Mouse (Mus musculus): ENCODE results near the gene Fermt1.

Fermt1 gene

DNA sequence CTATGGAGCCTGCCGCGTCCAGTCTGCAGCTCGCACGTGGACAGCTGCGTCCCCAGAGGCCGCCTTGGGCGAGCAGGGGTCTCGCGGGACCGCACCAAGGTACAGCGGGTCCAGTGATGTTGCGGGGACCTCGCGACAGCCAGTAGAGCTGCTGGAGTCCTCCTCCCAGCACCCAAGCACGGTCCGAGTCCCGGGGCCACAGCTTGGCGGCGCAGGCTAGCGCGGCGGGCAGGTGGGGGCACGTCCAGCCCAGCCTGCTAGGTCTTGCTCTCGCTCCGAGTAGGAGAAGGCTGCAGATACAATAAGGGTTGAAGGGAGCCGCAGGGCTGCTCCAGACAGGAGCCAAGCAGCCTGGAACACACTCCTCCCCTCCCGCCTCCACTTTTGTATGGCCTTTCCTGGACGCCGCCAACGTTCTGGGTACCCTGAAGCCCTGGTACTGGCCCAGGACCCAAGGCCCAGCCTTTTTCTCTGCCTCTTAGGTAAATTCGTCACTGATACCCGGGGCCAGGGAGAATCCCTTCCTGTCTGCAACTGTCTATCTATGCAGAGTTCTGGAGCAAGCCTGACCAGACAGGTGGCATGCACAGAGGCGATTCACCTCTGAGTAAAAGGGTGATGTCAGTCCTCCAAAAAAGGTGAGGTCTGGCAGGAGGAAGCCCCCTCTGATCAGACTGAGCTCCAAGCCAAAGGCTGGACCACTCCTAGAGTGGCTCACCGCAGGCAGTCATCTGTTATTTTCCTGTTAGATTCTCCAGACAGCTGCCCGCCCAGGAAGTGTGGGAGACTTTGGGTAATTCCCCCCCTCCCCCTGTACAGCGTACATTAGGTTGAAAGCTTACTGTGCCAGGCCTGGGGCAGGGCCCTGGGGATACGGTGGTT is at the start of gene Fermt1:
Fermt1 (minus strand) TSS at position 581 of the 882 bp plus-strand sequence.
- peak; percentile 54 to 77 for DNase-seq

DNA sequence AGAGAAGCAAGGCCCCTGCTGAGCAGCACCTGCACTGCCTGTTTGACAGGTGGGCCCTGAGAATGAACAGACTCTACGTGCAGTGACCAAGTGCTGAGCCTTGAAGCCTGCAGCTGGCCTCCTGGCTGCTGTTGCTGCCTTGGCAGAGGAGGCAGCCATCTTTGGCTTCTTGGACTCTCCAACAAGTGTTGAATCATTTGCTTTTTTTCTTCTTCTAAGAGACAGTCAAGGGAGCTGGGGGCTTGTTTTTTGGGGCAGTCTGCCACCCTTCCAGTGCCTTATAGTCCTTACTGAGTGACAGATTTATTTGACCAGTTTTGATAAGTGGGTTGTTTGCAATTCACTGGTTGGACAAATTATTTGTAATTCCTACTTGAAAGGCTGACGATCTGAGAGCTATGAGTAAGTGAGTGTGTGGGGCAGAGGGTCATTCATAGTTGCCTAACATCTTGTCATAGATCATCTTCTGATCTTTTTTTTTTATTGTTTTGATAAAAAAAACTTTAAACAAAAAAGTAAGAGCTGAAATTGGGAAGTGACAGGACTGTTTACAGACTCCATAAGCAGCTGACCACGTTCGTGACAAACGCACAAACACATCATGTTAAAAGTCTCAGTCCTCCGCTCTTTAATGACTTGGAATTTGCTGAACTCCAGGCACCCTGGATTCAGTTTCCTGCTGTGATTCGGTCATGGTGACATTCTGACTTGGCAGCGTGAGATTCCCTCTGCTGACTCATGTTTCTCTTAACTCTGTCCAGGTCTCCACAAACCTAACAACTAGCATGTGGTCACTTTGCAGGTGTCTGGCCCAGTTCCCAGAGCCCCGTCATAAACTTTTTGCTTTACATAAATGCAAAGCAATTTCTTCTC is 47.2 kb upstream of the Fermt1 start:
- peak; percentile 29 to 48 for DNase-seq

DNA sequence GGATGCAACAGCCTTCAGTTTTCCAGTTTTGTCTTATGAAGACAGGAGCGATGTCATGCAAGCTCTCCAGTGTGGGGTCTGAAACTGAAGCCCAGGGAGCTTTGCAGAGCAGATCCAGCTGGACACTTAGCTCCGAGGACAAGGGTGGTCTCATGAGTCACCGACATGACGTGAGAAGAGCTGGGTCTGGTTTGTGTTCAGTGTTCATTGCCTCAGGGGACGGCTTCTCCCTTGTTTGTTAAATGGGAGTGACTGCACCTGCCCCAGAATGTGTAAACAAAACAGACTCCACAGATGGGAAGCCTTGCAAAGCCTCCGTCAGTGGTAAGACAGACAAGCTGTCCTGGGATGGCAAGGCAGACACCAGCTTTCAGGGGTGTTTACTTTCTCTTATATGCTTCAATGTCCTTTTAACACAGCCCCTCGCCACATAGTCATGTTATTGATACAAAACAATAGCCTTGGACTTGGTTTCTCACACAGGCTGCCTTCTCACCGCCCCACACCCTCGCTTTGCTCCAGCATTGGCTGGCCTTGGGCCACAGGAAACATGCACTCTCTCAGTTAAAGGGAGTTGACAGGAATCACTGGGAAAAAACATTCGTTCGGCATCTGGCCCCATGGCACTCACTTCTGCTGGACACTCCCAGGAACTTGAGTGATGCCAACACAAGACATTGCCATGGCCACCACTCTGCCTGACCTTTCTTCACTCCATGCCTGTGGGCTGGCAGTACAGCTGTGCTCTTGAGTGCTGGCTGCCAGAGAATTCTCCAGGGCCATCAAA is 44.3 kb upstream of the Fermt1 start:
- peak; percentile 5 to 19 for DNase-seq

DNA sequence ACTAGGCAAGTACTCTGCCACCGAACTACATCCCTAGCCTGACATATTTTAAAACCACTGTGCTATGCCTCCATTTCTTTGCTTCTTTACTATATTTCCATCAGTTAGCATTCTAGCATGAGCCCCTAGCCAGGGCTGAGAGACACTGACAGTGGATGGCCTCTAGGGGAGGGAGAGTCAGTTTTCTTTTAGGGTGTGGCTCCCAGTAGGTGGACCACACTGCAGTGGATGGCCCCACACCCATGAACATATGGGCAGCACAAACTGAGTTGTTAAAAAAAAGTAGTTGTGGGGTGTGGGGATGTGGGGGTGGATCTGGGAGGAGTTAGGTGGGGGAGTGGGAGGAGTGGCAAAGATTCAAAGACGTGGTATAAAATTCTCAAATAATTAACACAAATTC is 27.6 kb upstream of the Fermt1 start:
- no peak for DNase-seq

DNA sequence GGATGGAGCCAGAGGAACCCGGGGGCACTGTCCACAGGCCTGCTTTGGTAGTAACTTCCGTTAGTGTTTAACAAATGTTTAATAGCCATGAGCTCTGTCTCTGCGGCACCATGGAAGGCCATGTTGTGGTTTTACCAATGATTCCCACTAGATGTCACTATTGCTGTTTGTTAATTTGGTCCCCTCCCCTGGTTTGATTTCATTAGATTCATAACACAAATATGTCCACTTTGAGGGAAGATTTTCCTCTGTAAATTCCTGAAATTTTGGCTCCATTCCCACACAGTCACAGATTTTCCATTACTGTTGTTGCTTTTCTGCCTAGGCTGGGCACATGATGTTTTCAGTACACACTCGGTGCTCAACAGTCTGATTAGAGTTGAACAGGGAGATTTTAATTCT is 25.1 kb upstream of the Fermt1 start:
- DNase-seq = peak in 1 of 2 experiments; percentile 31

DNA sequence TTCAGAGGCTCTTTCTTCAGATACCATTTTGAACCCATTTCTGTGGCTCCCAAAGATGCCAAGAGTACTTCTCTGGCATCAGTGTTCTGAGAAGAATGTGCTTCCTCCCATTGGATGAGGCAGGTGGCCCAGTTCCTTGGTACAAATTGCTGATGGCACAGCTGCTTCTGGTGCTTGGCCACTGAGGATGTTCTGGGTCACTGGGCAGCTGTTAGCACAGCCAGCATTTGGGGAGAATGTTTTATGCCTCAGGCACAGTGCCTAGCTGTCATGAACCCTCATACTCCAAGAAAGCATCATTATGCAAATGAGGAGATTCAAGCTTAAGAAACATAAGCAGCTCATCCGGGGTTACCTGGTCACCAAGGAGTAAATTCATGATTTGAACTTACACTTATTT is 12.1 kb upstream of the Fermt1 start:
- no peak for DNase-seq

DNA sequence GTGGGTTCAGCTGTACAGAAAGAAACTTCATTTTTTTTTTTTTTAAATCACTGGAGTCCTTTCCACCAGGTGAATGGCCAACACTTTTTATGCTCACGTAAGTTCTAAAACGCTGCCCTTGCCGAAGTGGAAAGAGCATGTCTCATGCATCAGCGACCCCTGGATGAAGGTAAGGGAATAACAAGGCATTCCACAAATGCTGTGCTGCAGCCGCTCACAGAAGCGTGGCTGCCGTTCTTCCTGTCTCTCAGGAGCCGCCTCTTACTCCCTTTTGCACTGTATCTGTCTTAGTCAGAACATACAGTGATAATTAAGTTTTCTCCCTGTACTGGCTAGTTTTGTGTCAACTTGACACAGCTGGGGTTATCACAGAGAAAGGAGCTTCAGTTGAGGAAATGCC is 6.5 kb upstream of the Fermt1 start:
- DNase-seq = peak; percentile 34 to 59

DNA sequence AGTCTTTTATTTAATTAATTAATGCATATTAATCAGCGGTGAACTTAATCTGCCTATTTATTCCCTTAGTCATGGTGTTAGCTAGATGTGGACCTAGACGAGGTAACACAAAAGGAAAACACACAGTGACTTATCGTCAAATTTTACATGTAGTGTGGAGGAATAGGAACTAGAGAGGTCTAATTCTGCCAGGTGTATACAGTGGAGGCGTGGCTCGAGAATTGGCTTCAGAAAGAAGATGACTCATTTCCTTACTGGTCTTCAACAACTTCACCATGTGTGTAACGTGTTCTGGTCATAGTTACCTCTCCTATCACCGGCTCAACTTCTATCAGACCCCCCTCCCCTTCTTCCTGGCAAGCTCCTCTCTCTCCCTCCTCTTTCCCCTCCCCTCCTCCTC is 2.5 kb upstream of the Fermt1 start:
- DNase-seq = no peak

DNA sequence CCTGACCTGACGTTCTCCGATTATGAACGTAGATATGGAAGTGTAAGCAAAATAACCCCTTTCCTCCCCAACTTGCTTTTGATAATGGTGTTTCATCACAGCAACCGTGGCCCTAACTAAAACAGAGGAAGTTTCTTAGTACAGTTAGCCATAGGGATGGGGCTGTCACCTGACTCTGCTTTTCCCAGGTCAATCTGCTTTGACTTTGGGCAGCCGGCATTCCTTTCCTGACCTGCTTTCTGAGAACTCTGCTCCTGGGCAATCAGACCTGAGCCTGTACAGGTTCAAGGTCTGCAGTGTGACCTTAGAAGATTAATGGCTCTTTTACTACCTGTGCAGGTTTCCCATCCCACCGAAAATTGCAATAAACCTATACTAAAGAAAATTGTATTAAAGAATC is 1.3 kb upstream of the Fermt1 start:
- no peak for DNase-seq

DNA sequence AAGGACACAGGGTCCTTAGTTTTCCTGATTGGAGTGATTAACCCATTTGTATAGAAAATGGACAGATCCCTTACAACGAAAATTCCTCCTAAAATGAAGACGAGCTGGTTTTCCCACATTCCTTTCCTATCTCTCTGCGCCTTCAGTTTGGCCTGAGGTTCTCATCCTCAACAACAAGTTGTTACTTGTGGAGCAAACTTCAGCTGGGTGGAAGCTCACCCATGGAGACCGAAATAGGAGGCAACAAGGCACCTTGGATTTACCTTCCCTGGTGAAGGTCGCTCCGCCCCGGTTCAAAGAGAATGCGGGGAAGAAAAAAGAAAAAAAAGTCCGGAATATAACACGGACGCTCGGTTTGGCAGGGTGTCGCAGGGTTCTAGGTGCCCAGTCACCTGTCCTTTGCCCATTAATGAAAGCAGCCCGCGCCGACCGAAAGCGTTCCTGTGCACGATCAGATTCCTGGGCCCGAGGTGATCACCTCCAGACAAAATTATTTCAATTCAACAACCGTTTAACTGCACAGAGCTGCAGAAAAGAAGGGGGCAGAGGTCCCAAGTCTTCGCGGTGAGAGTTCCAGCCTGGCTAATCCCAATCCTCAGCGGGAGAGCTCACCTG is 888 bp downstream of the Fermt1 start:
- no peak for DNase-seq

DNA sequence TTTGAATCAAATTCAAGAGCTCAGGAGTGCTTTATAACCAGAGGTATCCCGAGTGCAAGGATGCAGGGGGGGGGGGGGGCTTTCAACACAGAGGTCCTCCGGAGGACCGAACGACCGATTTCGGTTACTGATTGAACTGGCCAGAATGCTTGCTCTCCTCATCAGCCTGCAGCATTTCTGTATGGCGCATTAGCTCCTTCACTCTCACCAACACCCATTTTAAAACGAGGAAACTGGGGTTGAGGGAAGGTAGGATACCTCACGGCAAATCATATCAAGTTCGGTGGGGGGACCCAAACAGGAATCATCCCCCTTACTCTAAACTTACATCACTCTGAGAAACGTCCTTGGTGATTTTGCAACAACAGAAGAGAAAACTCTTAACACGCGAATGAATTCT is 1.7 kb downstream of the Fermt1 start:
- DNase-seq = peak in 1 of 2 experiments; percentile 25

DNA sequence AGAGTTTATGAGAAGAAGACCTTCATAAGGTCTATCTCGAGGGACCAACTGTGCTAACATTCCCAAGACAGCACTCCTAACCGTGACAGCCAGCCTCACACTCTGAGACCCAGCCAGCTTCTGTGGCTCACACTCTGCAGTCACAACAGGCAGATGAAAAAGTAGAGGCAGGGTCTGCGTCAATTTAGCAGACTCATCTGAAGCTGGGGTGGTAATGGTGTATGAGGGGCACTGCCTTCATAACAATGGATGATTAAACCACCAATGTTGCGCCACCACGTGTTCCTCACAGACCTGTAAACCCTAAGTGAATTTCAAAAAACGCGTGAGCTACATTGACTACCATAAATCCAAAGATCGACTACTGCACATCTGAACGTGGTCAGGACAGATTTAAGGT is 2.1 kb downstream of the Fermt1 start:
- DNase-seq = no peak

- DNase-seq = peak; percentile 41 to 58
Measured at GRCm38 (mm10) chr2:132939056-132939455, 6.7 kb downstream of the Fermt1 start.

- no peak for DNase-seq
Measured at GRCm38 (mm10) chr2:132936176-132936575, 9.5 kb downstream of the Fermt1 start.

GRCm38 (mm10) chr2:132934711-132935110 is 11.0 kb downstream of the Fermt1 start:
- no peak for DNase-seq

- no peak for DNase-seq
Measured at GRCm38 (mm10) chr2:132934142-132934541, 11.6 kb downstream of the Fermt1 start.

- no peak for DNase-seq
Measured at GRCm38 (mm10) chr2:132928999-132929398, 16.7 kb downstream of the Fermt1 start.

GRCm38 (mm10) chr2:132927871-132928270 is 17.8 kb downstream of the Fermt1 start:
- DNase-seq = peak in 1 of 2 experiments; percentile 22

- DNase-seq = no peak
Measured at GRCm38 (mm10) chr2:132927298-132927697, 18.4 kb downstream of the Fermt1 start.

DNA sequence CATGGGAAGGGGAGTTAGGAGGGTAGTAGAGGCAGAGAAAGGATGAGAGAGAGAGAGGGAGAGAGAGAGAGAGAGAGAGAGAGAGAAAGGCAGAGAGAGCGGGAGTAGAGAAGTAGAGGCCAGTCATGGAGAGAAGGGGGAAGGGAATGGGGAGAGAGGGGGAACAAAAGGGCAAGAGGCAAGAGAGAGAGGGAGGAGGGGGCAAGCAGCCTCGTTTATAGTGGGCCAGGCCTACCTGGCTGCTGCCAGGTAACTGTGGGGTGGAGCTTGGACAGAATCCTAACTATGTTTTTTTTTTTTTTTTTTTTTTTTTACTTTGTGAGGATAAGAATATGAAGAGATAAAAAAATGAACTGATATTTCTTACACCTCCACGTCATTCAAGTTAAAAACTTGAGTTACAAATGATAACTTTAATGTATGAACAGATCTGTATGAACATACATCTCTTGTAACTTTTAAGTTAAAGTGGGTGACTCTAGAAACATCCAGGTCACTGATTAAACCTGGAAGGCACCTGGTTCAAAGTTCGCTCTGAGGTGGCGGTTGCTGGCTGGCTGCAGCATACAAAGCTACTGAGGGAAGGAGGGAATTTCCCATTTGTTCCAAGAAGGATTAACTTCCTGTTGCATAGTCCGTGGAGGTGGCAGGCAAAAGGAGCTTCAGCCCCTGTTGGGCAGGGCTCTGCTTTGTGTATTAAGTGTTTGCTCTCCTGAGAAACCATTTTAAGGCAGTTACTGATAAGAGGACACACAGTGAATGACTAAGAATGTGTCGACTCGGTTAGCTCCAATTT is 22.2 kb downstream of the Fermt1 start:
- peak; percentile 59 to 70 for DNase-seq

- DNase-seq = peak in 1 of 2 experiments; percentile 5
Measured at GRCm38 (mm10) chr2:132922076-132922873, 23.4 kb downstream of the Fermt1 start.

All from kidney, postnatal 4 days (tissue).